Mouse (Mus musculus) bone marrow macrophage, adult 2 months (primary cell): ENCODE measurements around the gene Rps8. TPM values are rescaled to one million over a fixed set of nuclear protein-coding genes. Genes with fewer than 3 reads are reported as not detected.

Experiments used
- H3K27ac ChIP-seq: 2 replicates; pipeline ENCODE4 v1.5.1; 2012; ENCODE audit warnings: low read depth, low read length; ENCODE audit not compliant: insufficient read depth
- H3K4me1 ChIP-seq: 2 replicates; pipeline ENCODE4 v1.6.1; 2012; ENCODE audit warnings: low read length; ENCODE audit not compliant: control insufficient read depth, insufficient read depth
- H3K4me3 ChIP-seq: 2 replicates; pipeline ENCODE4 v1.5.1; 2012; ENCODE audit warnings: mild to moderate bottlenecking, low read length, moderate library complexity; ENCODE audit not compliant: insufficient read depth
- CTCF ChIP-seq: IDR thresholded peaks from 2 replicates; pipeline ENCODE4 v1.5.1; 2012; ENCODE audit warnings: low read depth, mild to moderate bottlenecking, low read length, moderate library complexity
- POLR2A ChIP-seq: IDR thresholded peaks from 2 replicates; pipeline ENCODE4 v1.6.1; 2012; ENCODE audit warnings: mild to moderate bottlenecking, low read depth, low read length, borderline replicate concordance
- polyA plus RNA-seq: library from polyadenylated mRNA; stranded (reverse); fragments of >200 nt; gene quantifications from 2 replicates; pipeline ENCODE4 v1.2.4, GENCODE M21; 2012; ENCODE audit not compliant: missing spikeins, insufficient read depth, insufficient read length

The Rps8 gene
- polyA plus RNA-seq, 1 experiment, result 1,158 TPM

DNA sequence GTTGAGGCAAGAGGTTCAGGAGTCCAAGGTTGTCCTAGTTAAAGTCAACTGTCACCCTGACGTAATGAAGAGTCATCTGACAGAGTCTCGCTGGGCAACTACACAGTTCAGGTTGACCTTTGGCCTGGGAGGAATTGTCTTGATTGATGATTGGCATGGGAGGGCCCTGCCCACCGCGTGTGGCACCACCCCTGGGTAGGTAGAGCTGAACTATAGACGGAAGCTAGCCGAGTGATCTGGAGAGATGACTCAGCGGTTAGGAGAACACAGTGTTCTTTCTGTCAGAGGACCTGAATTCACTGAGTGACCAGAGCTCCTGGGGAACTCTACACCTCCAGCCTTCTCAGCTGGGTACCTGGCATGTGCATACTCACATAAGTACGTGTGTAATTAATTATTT lies 20.0 kb downstream of the Rps8 start:
- H3K27ac ChIP-seq, result peak overlapping the region; percentile 58
- H3K4me1 ChIP-seq, result peaks cover 29% of the 10 kb centered on the region
- TF ChIP-seq POLR2A, result no peak
- TF ChIP-seq CTCF, result no peak
- peak overlapping the region; percentile 29 for H3K4me3 ChIP-seq

DNA sequence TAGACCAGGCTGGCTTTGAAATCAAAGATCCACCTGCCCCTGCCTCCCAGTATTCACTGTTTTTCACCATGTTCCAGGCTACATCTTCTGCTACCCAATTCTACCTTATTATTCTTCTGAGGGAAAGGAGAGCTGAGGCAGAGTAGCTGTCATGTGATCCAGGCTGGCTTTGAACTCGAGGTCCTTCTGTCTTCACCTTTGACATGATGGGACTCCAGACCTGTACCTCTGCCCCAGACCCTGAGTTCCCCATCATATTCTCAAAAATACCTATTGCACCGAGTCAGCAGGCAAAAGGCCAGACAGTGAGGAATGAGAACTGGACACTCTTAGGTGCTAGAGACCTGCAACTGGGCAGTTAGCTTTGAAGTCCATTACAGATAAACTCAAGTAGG lies 21.4 kb downstream of the Rps8 start:
- TF ChIP-seq POLR2A, result no peak
- no peak for TF ChIP-seq CTCF
- Histone ChIP-seq H3K4me3 (no peak overlapping the region), H3K27ac (no peak overlapping the region), H3K4me1 (peaks cover 29% of the 10 kb centered on the region)

DNA sequence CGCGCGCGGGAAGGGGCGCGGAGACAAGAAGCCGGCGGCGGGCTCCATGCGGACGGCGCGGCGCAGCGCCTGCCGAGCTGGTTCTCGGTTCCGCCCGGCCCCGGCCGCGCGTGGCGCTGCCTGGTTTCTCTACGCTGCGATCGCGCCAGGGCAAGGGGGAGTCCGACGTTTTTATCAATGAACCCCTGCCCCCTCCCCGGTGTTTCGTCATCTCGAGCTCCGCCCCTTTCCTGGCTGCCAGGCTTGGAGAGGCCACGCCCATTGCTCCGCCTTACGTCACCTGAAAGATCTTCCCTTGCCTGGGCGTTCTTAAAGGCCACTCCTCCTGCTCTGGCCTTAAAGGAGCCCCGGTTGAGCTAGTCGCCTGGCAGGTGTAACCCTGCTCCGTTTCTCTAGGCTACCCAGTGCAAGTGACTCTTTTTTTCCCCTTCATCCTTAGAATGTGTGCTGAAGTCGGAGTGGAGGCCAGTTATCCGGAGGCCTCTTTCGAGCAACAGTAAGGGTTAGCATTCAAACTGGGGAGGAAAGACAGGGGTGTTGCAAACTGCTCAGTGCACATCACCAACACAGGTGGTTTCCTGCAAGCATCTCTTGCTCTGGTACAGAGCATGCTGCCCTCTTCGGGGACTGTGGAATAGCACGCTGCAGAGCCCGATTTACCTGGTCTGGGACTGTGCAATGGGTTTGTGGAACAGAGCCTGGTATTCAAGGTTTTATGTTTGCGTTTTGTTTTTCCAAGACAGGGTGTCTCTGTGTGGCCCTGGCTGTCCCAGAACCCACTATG lies 22.0 kb downstream of the Rps8 start, which contains the start of gene Plk3:
TSS of gene Plk3 (minus strand) at position 147 of the 784 bp plus-strand sequence.
- peaks cover 29% of the 10 kb centered on the region for H3K4me1 ChIP-seq

DNA sequence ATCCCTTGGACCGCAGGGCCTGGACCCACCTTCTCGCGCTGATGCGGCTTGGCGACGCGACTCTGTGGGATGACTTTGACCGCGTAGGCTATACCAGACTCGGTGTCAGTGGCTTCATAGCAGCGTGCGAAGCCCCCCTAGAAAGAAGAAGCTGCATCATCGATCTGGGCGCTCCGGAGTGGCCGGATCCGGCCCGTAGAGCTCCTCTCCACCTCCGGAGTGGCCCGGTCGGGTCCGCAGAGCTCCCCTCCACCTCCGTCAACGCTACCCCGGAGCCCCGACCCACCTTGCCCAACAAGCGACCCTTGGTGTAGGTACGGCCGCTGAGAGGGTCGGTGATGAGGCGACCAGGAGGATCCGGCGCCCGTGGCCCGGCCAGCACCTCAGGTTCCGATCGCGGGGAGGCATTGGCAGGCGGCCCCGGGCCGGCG lies 22.7 kb downstream of the Rps8 start:
- Histone ChIP-seq H3K27ac (no peak overlapping the region), H3K4me1 (peaks cover 29% of the 10 kb centered on the region), H3K4me3 (peak overlapping the region; percentile 71)
- TF ChIP-seq POLR2A, result no peak
- TF ChIP-seq CTCF, result no peak

More for the DNA sequence above, 22.0 kb downstream of the Rps8 start, which contains the start of gene Plk3:
- no peak within 1 kb of the TSS for H3K27ac ChIP-seq
- TF ChIP-seq POLR2A (no peak), CTCF (no peak)
- peak within 1 kb of the TSS; percentile 71 for H3K4me3 ChIP-seq

DNA sequence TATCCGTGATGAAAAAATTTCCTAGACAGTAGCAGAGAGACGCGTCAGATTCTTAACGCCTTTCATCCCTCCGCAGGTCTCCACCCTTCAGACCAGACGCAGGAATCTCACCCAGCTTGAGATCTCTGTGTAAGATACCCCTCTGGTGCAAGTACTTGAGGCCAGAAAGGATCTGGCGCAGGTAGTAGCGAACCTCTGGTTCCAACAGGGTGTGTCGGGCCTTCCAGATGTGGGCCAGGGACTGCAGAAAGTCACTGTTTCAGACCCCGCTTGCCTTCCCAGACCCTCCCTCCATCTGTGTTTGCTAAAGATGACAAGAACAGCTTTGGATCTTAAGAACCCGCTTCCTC lies 23.3 kb downstream of the Rps8 start:
- Histone ChIP-seq H3K4me3 (peak overlapping the region; percentile 71; the same call in 1 of the 2 replicates), H3K27ac (no peak overlapping the region), H3K4me1 (peaks cover 29% of the 10 kb centered on the region)
- TF ChIP-seq CTCF (no peak), POLR2A (no peak)

DNA sequence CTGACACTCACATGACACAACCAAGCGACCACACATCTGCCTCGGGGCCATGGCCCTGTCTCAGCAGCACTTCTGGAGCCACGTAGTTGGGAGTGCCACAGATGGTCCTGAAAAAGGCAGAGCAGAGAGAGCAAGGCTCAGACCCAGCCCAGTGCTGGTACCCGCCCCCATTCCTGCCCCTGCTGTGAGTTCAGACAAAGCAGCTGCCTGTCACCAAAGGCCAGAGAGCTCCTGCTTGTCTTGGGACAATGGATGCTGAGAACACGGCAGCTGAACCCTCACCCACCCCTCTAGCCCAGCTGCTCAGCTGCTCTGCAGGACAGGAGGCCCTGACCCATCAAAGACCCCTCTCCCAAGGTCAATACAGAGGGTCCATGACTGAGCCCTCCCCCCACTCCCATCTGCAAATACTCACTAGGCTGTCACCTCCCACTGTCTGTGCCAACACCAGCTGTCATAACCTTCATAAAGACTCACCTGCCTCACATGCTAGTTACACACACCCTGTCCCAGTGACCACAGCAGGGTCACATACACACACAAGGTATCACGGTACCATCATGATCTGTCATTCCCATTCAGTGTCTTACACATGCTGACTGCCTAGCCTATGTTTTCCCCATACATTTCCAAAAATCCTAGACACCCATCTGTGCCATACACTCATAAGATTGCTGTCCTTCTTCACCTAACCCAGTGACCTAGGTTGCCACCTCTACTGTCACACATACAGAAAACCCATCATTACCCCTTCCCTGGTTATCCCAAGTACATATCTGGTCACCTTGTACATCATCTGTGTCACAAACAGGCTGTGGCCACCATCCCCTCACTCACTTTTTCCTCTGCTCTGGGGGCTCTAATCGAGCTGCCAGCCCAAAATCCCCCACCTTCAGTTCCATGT lies 23.9 kb downstream of the Rps8 start:
- Histone ChIP-seq H3K4me1 (peaks cover 35% of the 10 kb centered on the region), H3K4me3 (0 out of 2 replicates have a peak overlapping the region, but pooled peaks have one; percentile 71), H3K27ac (no peak overlapping the region)
- TF ChIP-seq CTCF (no peak), POLR2A (no peak)

DNA sequence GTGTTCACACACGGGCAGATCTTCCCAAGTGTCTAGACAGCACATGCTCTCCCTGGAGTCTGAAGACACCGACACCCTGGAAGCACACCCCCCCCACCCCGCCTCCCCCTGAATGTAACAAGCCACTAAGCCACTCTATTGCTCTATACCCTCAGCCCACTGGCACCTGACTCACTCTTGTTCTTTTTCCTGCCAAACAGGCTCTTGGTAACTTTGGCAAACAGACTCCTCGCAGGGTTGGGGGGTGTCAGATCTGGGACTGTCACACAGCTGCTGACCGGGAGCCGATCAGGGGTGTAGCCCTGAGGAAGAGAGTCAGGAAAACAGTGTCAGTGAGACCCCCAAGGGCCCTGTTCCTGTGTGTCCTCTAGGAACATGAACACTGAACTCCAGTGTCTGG lies 24.8 kb downstream of the Rps8 start:
- Histone ChIP-seq H3K27ac (no peak overlapping the region), H3K4me3 (no peak overlapping the region), H3K4me1 (peaks cover 37% of the 10 kb centered on the region)
- TF ChIP-seq POLR2A (no peak), CTCF (no peak)

DNA sequence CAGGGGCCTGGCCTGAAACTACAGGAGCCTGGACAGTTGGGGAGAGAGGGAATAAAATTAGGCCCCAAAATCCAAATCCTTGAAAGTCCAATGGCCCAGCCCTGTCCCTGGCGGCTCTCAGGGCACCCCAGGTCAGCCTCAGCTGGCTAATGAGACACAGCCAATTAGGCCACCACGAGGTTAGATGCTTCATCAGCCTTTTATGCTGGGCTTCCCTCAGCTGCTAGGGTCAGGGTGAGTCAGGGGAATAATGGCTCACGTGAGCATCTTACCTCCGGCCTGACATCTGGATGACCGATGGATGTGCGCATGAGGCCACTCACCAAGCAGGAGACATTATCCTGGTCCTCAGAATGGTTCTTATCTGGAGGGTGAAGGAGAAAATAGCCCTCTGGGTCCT lies 25.3 kb downstream of the Rps8 start:
- H3K4me3 ChIP-seq, result no peak overlapping the region
- H3K4me1 ChIP-seq, result peaks cover 35% of the 10 kb centered on the region
- TF ChIP-seq CTCF (no peak), POLR2A (no peak)
- H3K27ac ChIP-seq, result no peak overlapping the region

DNA sequence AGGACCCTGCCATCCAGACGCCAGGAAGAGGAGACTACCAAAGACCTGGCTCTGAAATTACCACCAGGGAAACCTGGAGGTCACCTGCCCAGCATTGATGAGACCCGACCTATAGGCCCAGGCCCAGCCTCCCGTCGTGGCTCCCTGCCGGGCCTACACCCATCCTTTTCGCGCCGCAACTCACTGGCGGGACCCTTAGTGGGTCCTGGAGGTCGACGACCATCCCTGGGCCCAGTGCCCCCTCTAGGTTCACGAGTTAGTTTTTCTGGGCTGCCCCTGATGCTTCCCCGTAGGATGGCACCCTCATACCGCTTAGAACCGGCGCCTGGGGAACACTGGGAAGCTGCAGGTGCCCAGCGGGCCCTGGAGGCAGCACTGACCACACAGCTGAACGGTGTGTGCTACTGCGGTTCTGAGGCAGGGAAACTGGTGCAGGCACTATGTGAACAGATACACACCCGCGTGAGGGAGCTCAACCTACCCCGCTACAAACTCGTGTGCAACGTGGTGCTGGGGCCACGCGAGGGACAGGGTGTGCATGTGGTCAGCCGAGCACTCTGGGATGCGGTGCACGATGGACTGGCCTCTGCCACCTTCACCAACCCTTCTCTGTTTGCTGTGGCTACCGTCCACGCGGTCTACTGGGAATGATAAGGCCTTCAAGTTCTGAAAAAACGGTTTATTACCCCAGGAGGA lies 27.9 kb downstream of the Rps8 start:
- TF ChIP-seq POLR2A, result no peak
- no peak for TF ChIP-seq CTCF
- Histone ChIP-seq H3K4me1 (peaks cover 36% of the 10 kb centered on the region), H3K4me3 (no peak overlapping the region), H3K27ac (no peak overlapping the region)
